ENCODE assay signal across 13 mouse cellular contexts in genomic region chr14:78984296-78984695, GRCm38 (mm10).
DNase-seq lines count a peak whose midpoint lies in the region; ATAC-seq and TF ChIP-seq lines count a peak whose summit lies in the region.
"Had no signal": no experiment of that assay in that cellular context is flagged by ENCODE, and none has a peak within 500 bp of the region (broad histone marks: within the 10 kb centered on the region; RNA-seq: fewer than 3 reads in every experiment).

No protein-coding gene starts in this region.

- no peak for TF ChIP-seq POLR2A in kidney, adult 2 months (IDR thresholded peaks at IDR 0.05; ENCODE audit: low read depth, low read length)

- H3K9me3 ChIP-seq in kidney, embryonic 14.5 days (ENCODE audit: control insufficient read depth, low read length) = no peaks in the 10 kb centered on the region
- H3K9me3 ChIP-seq: megakaryocyte, embryonic 14.5 days had no signal

- no peak overlapping the region for H3K9ac ChIP-seq in kidney, embryonic 14.5 days (ENCODE audit: low read depth, low read length)
- H3K9ac ChIP-seq: hindbrain, embryonic 14.5 days had no signal

- H3K4me2 ChIP-seq in kidney, embryonic 14.5 days (replicated peaks; ENCODE audit: low read depth, low read length) = no peak overlapping the region
- H3K4me2 ChIP-seq: hindbrain, embryonic 14.5 days had no signal

- H3K4me1 ChIP-seq in kidney, adult 2 months (ENCODE audit: control insufficient read depth, insufficient read depth, low read length) = no peaks in the 10 kb centered on the region
- H3K4me1 ChIP-seq in kidney, embryonic 14.5 days (ENCODE audit: control insufficient read depth, insufficient read depth, low read length) = no peaks in the 10 kb centered on the region

- no peaks in the 10 kb centered on the region for H3K27me3 ChIP-seq in kidney, adult 2 months (replicated peaks; ENCODE audit: control insufficient read depth, insufficient read depth, low read length)
- H3K27me3 ChIP-seq in kidney, embryonic 14.5 days (ENCODE audit: control insufficient read depth, insufficient read depth, low read length) = no peaks in the 10 kb centered on the region
- H3K27me3 ChIP-seq: megakaryocyte, embryonic 14.5 days; Patski had no signal

- peak; percentile 29 for DNase-seq in kidney, adult 2 months
- peak; percentile 31 for DNase-seq in A20 (ENCODE audit: low read depth, low spot score)
- DNase-seq in adrenal gland, postnatal 36 days = peak; percentile 14 to 31
- DNase-seq in kidney, postnatal 4 days = peak; percentile 34 to 50
- DNase-seq in urinary bladder, adult 18-20 months (ENCODE audit: low spot score in 2 of 2) = no peak
- no peak for DNase-seq in thymus, postnatal 10 days (ENCODE audit: low spot score in 2 of 2)
- DNase-seq: retina, postnatal 1 day had no signal

- H3K4me3 ChIP-seq in kidney, adult 2 months (ENCODE audit: insufficient read depth, low read depth, low read length) = no peak overlapping the region
- H3K4me3 ChIP-seq in kidney, embryonic 14.5 days (ENCODE audit: low read length) = no peak overlapping the region
- H3K4me3 ChIP-seq: erythroblast, embryonic 14.5 days; megakaryocyte, embryonic 14.5 days had no signal

- no peak for TF ChIP-seq CTCF in kidney, adult 2 months (conservative IDR thresholded peaks at IDR 0.05; ENCODE audit: insufficient read depth, insufficient read length, low read depth, low read length)

- WGBS in kidney, adult 2 months = 42% methylated on average over 2 of the region's 2 CpGs
- WGBS in kidney, embryonic 14.5 days = 62% methylated on average over 2 of the region's 2 CpGs

- no peak for ATAC-seq in kidney, embryonic 14.5 days (ENCODE audit: low FRiP score, low TSS enrichment)
- ATAC-seq in granulocyte monocyte progenitor cell, adult 5-6 weeks (replicated peaks; ENCODE audit: poor library complexity, severe bottlenecking) = no peak
- ATAC-seq: Patski had no signal

- peaks cover 1% of the 10 kb centered on the region for H3K36me3 ChIP-seq in kidney, adult 2 months (ENCODE audit: control insufficient read depth, insufficient read depth, low read length)
- no peaks in the 10 kb centered on the region for H3K36me3 ChIP-seq in kidney, embryonic 14.5 days (ENCODE audit: control insufficient read depth, insufficient read depth, low read length)

- no peak overlapping the region for H3K27ac ChIP-seq in kidney, adult 2 months (ENCODE audit: insufficient read depth, low read depth, low read length)
- no peak overlapping the region for H3K27ac ChIP-seq in kidney, embryonic 14.5 days (ENCODE audit: low read depth, low read length)
- H3K27ac ChIP-seq: hindbrain, embryonic 14.5 days had no signal

Comparison
In these comparisons a context has a peak if more than half of its experiments do, and no peak if none do; other contexts are left out.
1. DNase-seq: peak in kidney, adult 2 months (single experiment), A20 (single experiment), adrenal gland, postnatal 36 days (2 of 2) and kidney, postnatal 4 days (2 of 2); none in urinary bladder, adult 18-20 months (0 of 2) and thymus, postnatal 10 days (0 of 2).